Mouse (Mus musculus): ENCODE data around the gene Cog5. TPM values are rescaled to one million over a fixed set of nuclear protein-coding genes. Genes with fewer than 3 reads are reported as not detected.

The Cog5 gene
- polyA plus RNA-seq, 1 experiment from 2014 or later, result 20.7 TPM

DNA sequence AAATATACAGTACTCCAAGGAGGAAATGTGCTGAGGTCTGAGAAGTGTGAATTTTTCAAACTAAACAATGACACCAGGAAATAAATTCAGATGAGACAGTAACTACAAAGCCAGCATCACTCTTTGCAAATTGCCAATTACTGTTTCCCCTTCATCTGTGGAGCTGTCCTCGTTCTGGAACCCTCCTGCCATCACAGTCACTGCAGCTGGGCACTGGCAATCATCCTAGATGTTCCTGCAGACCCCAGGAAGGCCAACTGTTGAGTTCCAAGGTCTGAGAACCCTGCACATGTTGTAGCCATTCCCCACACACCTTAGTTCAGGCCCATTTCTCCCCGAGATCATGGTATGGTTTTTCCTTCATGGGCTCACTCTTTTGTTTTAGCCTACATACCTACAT lies 329.5 kb downstream of the Cog5 start:
- Histone ChIP-seq H3K36me3 (ENCODE audit: control insufficient read depth, insufficient read depth, low read length) (0 out of 2 replicates have a peak, but pooled peaks cover 4% of the 10 kb centered on the region), H3K9ac (ENCODE audit: low read depth, low read length) (no peak overlapping the region), H3K4me3 (ENCODE audit: low read length) (no peak overlapping the region), H3K9me3 (ENCODE audit: control insufficient read depth, low read length) (no peaks in the 10 kb centered on the region), H3K4me2 (ENCODE audit: low read length) (no peak overlapping the region), H3K27me3 (replicated peaks; ENCODE audit: control insufficient read depth, insufficient read depth, low read length) (no peaks in the 10 kb centered on the region), H3K4me1 (ENCODE audit: control insufficient read depth, insufficient read depth, low read depth, low read length) (peaks cover 3% of the 10 kb centered on the region), H3K27ac (ENCODE audit: low read depth, low read length) (no peak overlapping the region)
- ATAC-seq, result no peak
- WGBS, result 58% methylated on average over 2 of the region's 2 CpGs

DNA sequence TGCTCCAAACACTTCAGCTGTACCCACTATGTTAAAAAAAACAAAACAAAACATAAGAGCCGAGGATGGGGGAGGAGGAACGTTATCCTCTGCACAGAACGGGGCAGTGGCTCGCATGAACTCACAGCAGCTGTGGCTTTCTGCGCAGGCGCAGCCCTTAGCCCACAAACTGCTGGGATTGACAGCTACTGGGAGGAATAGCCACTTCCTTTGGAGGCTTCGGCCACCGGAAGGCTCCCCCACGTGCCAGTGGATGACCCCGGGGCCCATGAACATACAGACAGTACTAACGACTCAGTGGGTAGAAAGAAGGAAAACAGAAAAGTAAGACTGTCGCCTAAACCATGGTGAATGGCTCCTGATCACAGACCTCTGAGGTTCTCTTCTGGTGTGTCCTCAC lies 330.0 kb downstream of the Cog5 start:
- Histone ChIP-seq H3K4me1 (ENCODE audit: control insufficient read depth, insufficient read depth, low read depth, low read length) (peaks cover 3% of the 10 kb centered on the region), H3K9me3 (ENCODE audit: control insufficient read depth, low read length) (no peaks in the 10 kb centered on the region), H3K27me3 (replicated peaks; ENCODE audit: control insufficient read depth, insufficient read depth, low read length) (no peaks in the 10 kb centered on the region), H3K36me3 (ENCODE audit: control insufficient read depth, insufficient read depth, low read length) (0 out of 2 replicates have a peak, but pooled peaks cover 4% of the 10 kb centered on the region), H3K9ac (ENCODE audit: low read depth, low read length) (no peak overlapping the region), H3K4me3 (ENCODE audit: low read length) (no peak overlapping the region), H3K27ac (ENCODE audit: low read depth, low read length) (no peak overlapping the region), H3K4me2 (ENCODE audit: low read length) (no peak overlapping the region)
- no peak for ATAC-seq
- WGBS, result 67% methylated on average over 12 of the region's 12 CpGs

DNA sequence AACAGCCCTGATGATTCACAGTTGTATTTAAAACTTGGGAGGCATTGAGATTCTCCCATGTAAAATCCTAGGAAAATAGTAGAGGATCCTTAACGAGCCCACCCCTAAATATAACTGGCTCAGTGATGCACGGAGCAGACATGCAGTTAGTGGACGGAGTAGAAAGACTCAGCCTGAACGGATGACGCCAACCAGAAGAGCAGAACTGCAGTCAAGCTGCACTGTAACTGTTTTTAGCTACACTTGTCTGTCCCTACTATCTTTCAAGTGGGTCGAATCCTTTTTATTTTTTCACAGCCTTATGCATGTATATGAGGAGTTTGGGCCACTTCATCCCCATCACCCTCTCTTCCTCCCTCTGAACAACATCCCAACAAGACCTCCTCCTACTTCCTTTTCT lies 331.1 kb downstream of the Cog5 start:
- H3K4me2 ChIP-seq (ENCODE audit: low read length), result no peak overlapping the region
- ATAC-seq, result no peak
- 88% methylated on average over 6 of the region's 6 CpGs for WGBS

DNA sequence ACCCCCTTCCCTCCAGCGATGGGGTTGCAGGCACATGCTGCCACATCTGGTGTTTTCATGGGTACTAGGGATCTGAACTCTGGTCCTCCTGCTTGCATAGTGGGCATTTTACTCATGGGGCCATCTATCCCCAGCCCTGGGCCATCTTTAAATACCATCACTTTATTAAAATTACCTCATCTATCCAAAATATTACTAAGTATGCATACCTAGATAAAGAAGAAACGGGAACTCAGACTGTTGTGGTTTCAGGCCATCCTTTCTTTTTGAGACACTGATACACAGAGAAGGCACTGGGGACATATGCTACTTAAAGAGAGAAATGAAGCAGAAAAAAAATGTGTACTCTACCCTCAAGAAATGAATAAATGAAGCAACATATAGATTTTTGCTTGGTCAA lies 331.8 kb downstream of the Cog5 start:
- peaks cover 3% of the 10 kb centered on the region for H3K4me1 ChIP-seq (ENCODE audit: control insufficient read depth, insufficient read depth, low read depth, low read length)
- H3K27ac ChIP-seq (ENCODE audit: low read depth, low read length), result no peak overlapping the region
- no peak for ATAC-seq
- 0 out of 2 replicates have a peak, but pooled peaks cover 4% of the 10 kb centered on the region for H3K36me3 ChIP-seq (ENCODE audit: control insufficient read depth, insufficient read depth, low read length)
- no peak overlapping the region for H3K9ac ChIP-seq (ENCODE audit: low read depth, low read length)
- H3K9me3 ChIP-seq (ENCODE audit: control insufficient read depth, low read length), result no peaks in the 10 kb centered on the region
- H3K4me3 ChIP-seq (ENCODE audit: low read length), result no peak overlapping the region
- no peak overlapping the region for H3K4me2 ChIP-seq (ENCODE audit: low read length)
- no peaks in the 10 kb centered on the region for H3K27me3 ChIP-seq (replicated peaks; ENCODE audit: control insufficient read depth, insufficient read depth, low read length)
- WGBS, result 93% methylated on average over 2 of the region's 2 CpGs

More for the DNA sequence above, 331.1 kb downstream of the Cog5 start:
- Histone ChIP-seq H3K4me1 (ENCODE audit: control insufficient read depth, insufficient read depth, low read depth, low read length) (peaks cover 3% of the 10 kb centered on the region), H3K36me3 (ENCODE audit: control insufficient read depth, insufficient read depth, low read length) (0 out of 2 replicates have a peak, but pooled peaks cover 4% of the 10 kb centered on the region), H3K4me3 (ENCODE audit: low read length) (no peak overlapping the region), H3K27ac (ENCODE audit: low read depth, low read length) (no peak overlapping the region), H3K27me3 (replicated peaks; ENCODE audit: control insufficient read depth, insufficient read depth, low read length) (no peaks in the 10 kb centered on the region), H3K9me3 (ENCODE audit: control insufficient read depth, low read length) (no peaks in the 10 kb centered on the region), H3K9ac (ENCODE audit: low read depth, low read length) (no peak overlapping the region)

Other genes starting within 250 kb of the Cog5 start
- gene Cbll1, start 155.3 kb upstream of the Cog5 start, polyA plus RNA-seq (2015; fragmentation: Nextera tagmentation; extraction: Ambion mirVana), result 13.3 and 19.9 TPM in 2 replicates
- gene Slc26a4, start 94.9 kb upstream of the Cog5 start, polyA plus RNA-seq (2015; fragmentation: Nextera tagmentation; extraction: Ambion mirVana), result 0.06 and 0.10 TPM in 2 replicates
- gene Bcap29, start 20.2 kb upstream of the Cog5 start, polyA plus RNA-seq (2015; fragmentation: Nextera tagmentation; extraction: Ambion mirVana), result 29.6 and 30.0 TPM in 2 replicates
- 6.8 and 7.9 TPM in 2 replicates for gene Dus4l, start within 50 bp of the Cog5 start, polyA plus RNA-seq (2015; fragmentation: Nextera tagmentation; extraction: Ambion mirVana)
- 17.6 and 17.7 TPM in 2 replicates for gene Gpr22, start 59.1 kb downstream of the Cog5 start, polyA plus RNA-seq (2015; fragmentation: Nextera tagmentation; extraction: Ambion mirVana)

Data from hindbrain, embryonic 16.5 days (tissue).